Mouse (Mus musculus): ENCODE data around the gene Nags.

DNA sequence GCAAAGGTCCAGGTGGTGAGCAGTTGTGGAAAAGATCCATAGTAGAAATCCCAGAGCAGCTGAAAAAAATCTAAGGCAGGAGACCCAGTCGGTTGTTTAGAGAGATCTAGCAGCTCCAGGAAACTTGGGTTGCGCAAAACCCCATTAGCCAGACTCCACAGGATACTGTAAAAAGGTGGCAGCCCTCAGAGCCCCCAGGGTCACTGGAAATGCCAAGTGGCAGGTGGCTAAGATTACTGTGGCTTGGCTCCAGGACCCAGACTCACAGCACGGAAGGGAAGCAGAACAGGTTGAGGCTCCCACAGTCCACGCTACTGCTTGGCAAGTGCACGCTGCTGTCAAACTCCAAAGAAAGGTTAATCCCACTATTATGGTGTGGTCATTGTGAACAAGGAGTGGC is 14.5 kb downstream of the Nags start:
- no peak for TF ChIP-seq CTCF (IDR thresholded peaks at IDR 0.05; ENCODE audit: low read depth)
- TF ChIP-seq EP300 (optimal IDR thresholded peaks at IDR 0.05): no peak

Measured in stomach, postnatal 0 days (tissue).